Mouse (Mus musculus): ENCODE results near the gene Psmb8.

DNA sequence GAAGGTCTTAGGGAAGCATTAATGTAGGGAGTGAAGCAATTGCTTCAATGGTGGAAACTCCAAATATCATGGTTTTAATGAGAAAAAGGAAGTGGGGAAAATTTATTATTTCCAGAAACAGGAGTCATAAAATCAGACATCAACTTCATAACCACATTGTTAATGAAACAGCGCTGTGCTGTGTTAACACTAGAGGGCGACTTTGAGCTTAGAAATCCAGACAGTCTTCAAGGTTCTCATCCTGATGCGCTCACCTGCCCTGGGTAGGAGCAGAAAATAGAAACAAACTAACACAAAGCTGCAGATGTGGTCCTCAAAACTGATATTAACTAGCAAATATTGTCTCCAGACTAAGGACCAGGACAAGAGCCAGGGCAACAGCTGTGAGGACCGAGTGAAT, 52.4 kb downstream of the Psmb8 start:
- TF ChIP-seq POLR2A (IDR thresholded peaks at IDR 0.05; ENCODE audit: borderline replicate concordance, extremely low read depth, low read depth, low read length) (no peak), CTCF (IDR thresholded peaks at IDR 0.05; ENCODE audit: insufficient read depth, low read length) (peak; percentile 41)

Data from lung, adult 2 months (tissue).